Mouse (Mus musculus): ENCODE data around the gene Alk. TPM values are rescaled to one million over a fixed set of nuclear protein-coding genes. Genes with fewer than 3 reads are reported as not detected.
"Not testable (repeated sequence)": the region's sequence is repeated elsewhere in the genome, so short reads cannot be mapped to it uniquely, and the experiment has no call there.

The Alk gene
- total RNA-seq, 2 experiments from 2014 or later: 6.8 to 7.9 TPM

GRCm38 (mm10) chr17:72546274-72546673, 58.2 kb downstream of the Alk start:
- intact Hi-C loops (cut with DNase I): no loop called here

GRCm38 (mm10) chr17:72535304-72535703, 69.1 kb downstream of the Alk start:
- DNase-seq (ENCODE audit: low spot score in 2 of 2): no peak
- intact Hi-C loops (cut with DNase I): no loop called here

More at GRCm38 (mm10) chr17:72546274-72546673, 58.2 kb downstream of the Alk start:
- no peak for DNase-seq (ENCODE audit: low spot score in 2 of 2)

- intact Hi-C loops (cut with DNase I): no loop called here
- DNase-seq (ENCODE audit: low spot score in 2 of 2): no peak
These were observed 72.2 kb downstream of the Alk start for GRCm38 (mm10) chr17:72532266-72532665.

GRCm38 (mm10) chr17:72528481-72528880, 75.9 kb downstream of the Alk start:
- no peak for DNase-seq (ENCODE audit: low spot score in 2 of 2)
- intact Hi-C loops (cut with DNase I): no loop called here

GRCm38 (mm10) chr17:72527481-72527880, 76.9 kb downstream of the Alk start:
- no peak for DNase-seq (ENCODE audit: low spot score in 2 of 2)
- intact Hi-C loops (cut with DNase I): no loop called here

DNA sequence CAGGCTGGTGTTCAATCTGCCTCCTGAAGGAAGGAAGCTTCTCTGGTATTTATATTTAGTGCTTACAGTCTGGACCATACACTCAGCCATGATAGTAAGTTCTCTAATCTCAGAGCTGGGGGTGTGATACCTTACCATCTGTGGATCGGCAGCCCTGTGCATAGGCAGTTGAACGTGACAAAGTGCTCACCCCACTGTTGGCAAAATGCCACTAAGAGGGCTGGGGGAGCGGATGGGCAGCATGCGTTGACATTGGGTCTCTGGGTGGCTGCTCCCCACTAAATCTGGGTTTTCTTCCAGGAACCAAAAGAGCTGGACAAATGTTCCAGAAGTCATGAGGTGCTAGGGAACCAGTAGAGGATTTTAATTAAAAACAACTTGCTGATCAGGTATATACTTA, 78.1 kb downstream of the Alk start:
- intact Hi-C loops (cut with DNase I): no loop called here

DNA sequence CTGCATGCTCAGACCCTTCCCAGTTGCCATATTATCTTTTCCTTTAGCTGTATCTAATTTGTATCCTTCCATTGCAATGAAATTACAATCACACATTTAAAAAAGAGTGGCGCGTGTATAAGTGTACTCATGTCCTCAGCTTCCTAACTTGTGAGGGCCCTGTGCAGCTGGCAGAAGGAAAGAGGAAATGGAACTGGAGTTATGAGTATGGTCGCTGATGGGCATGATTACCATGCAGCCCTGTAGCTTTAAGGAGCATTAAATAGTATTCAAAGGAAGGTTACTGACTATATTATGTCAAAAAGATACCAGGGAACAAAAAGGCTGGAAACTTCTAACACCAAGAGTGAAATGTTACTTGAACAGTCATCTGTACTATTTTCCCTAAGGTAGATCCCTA, 79.6 kb downstream of the Alk start:
- DNase-seq (ENCODE audit: low spot score in 2 of 2): no peak
- intact Hi-C loops (cut with DNase I): loop anchor here (2.0 to 5.0 kb wide), 3 partner anchors 208 to 863 kb away; no protein-coding TSS in a partner anchor

More for the DNA sequence above, 78.1 kb downstream of the Alk start:
- DNase-seq (ENCODE audit: low spot score in 2 of 2): no peak

- intact Hi-C loops (cut with DNase I): loop anchor here (5.0 kb wide), 2 partner anchors 206 to 861 kb away; no protein-coding TSS in a partner anchor
- no peak for DNase-seq (ENCODE audit: low spot score in 2 of 2)
These were observed 81.4 kb downstream of the Alk start for GRCm38 (mm10) chr17:72523006-72523405.

- peak; percentile 77 to 80 for DNase-seq (ENCODE audit: low spot score in 2 of 2)
- intact Hi-C loops (cut with DNase I): loop anchor here (5.0 kb wide), 2 partner anchors 205 to 860 kb away; no protein-coding TSS in a partner anchor
These were observed 82.0 kb downstream of the Alk start for GRCm38 (mm10) chr17:72522381-72522780.

- intact Hi-C loops (cut with DNase I): loop anchor here (5.0 kb wide), 2 partner anchors 204 to 859 kb away; no protein-coding TSS in a partner anchor
- no peak for DNase-seq (ENCODE audit: low spot score in 2 of 2)
These were observed 83.1 kb downstream of the Alk start for GRCm38 (mm10) chr17:72521353-72521752.

DNA sequence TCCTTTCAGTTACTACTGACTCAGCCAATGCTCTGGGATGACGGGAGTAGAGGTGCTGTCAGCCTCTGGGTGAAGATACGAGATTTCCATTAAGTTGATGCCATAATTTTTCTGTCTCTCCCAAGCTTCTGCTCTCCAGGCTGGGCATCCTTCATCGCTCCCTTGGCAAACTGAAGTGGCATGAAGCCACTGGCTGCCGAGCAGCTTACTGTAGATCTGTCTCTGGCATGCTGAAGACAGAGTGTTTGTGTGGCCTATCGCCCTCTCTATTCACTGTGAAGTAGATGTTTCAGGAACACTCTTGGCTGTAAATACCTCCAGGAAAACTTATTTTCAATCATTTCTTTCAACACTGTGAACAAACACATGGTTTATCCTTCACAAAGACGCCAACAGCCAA, 93.7 kb downstream of the Alk start:
- no peak for DNase-seq (ENCODE audit: low spot score in 2 of 2)
- intact Hi-C loops (cut with DNase I): no loop called here

- intact Hi-C loops (cut with DNase I): no loop called here
- no peak for DNase-seq (ENCODE audit: low spot score in 2 of 2)
These were observed 95.6 kb downstream of the Alk start for GRCm38 (mm10) chr17:72508678-72509394.

- DNase-seq (ENCODE audit: low spot score in 2 of 2): peak; percentile 25 to 36
- intact Hi-C loops (cut with DNase I): no loop called here
These were observed 99.2 kb downstream of the Alk start for GRCm38 (mm10) chr17:72505213-72505612.

DNA sequence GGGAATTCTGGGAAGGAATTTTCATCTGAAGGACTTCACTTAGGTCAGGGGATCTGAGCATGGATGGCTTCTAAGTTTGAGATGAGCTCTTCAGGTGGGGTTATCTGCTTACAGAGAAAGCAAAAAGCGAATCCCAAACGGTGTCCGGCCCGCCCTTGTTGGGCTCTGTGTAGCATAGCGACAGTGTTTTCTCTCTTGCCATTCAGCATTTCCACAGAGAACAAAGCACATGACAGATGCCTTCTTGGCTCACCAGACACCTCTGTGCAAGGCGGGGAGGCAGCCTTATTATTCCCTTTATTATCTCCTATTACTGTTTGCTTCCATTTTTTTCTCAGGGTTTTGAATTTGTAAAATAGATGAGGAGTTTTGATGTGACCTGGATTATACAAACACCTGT, 99.8 kb downstream of the Alk start:
- no peak for DNase-seq (ENCODE audit: low spot score in 2 of 2)
- intact Hi-C loops (cut with DNase I): no loop called here

- DNase-seq (ENCODE audit: low spot score in 2 of 2): no peak
These were observed 109.0 kb downstream of the Alk start for GRCm38 (mm10) chr17:72495395-72495794.

DNA sequence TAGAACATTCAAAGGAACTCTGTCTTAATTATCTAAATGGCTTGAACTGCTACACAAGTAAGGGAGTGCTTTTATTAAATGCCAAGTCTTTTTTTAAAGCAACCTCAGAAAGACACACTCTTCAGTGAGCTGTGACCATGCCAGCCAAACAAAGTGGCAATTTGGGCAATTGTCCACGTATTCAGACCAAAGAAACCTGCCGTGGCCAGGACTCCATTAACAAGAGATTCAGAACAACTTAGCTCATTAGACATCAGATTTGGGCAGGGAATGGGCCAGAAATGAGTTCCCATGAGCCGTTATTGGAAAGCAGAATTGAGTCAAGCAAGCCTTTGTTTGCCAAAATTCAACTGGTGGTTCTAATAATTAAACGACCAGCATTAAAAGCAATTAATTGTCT, 118.8 kb downstream of the Alk start:
- peak; percentile 26 to 67 for DNase-seq (ENCODE audit: low spot score in 2 of 2)
- intact Hi-C loops (cut with DNase I): loop anchor here (5.0 kb wide), 1 partner anchor 438 kb away; no protein-coding TSS in a partner anchor

More at GRCm38 (mm10) chr17:72495395-72495794, 109.0 kb downstream of the Alk start:
- intact Hi-C loops (cut with DNase I): no loop called here

DNA sequence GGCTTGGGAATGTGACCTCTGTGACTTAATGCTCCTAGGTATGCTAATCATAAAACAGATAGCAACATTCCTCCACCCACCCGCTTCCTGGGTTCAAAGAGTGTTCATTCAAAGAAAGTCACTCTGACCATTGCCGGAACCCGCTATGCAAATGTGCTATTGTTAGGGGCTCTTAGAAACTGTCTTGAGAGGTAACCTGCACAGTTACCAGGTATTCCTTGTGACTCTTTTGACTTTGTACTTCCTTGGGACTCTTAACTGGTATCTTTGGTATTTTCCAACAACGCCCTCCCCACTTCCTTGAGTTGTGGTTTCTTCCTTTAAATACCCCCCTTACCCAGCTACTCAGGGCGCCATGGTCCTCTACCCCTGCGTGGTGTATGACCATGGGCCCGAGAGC, 125.2 kb downstream of the Alk start:
- intact Hi-C loops (cut with DNase I); DNase-seq (ENCODE audit: low spot score in 2 of 2): not testable (repeated sequence)

GRCm38 (mm10) chr17:72477889-72478405, 126.5 kb downstream of the Alk start:
- DNase-seq (ENCODE audit: low spot score in 2 of 2): peak; percentile 9 to 22
- intact Hi-C loops (cut with DNase I): no loop called here

DNA sequence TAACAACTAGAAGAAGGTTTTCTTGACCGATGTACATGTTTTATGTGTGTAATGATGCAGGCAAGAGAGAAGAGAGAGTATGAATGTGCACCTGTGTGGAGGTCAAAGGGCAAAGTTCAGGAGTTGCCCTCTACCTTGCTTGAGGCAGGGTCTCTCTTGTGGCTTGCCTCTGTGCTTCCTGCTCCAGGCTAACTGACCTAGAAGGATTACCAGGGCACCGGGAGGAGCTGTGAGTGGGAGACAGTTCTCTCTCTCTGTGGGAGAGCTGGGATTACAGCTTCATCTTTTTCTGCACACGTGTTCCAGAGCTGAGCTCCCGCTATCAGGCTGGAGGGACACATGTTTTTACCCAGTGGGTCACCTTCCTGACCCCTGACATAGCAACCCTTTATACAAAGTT, 127.5 kb downstream of the Alk start:
- intact Hi-C loops (cut with DNase I): no loop called here
- no peak for DNase-seq (ENCODE audit: low spot score in 2 of 2)

DNA sequence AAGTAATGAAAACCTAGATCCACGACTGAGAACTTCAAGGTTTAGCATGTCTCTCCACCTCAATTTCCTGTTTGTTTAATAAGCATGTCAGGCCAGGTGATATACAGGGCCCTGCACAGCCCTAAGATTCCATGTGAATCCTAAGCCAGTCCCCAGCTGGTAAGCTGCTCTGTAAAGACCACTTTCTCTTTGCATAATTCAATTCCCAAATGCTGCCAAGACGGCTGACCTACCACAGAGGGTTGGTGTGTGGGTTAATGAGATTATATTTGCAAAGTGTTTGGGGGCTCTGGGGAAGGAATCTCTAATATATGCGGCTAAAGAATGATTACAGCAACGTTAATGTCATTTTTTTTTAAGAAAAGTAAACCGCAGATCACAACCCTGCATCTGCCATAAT, 130.3 kb downstream of the Alk start:
- intact Hi-C loops (cut with DNase I): no loop called here
- DNase-seq (ENCODE audit: low spot score in 2 of 2): no peak

DNA sequence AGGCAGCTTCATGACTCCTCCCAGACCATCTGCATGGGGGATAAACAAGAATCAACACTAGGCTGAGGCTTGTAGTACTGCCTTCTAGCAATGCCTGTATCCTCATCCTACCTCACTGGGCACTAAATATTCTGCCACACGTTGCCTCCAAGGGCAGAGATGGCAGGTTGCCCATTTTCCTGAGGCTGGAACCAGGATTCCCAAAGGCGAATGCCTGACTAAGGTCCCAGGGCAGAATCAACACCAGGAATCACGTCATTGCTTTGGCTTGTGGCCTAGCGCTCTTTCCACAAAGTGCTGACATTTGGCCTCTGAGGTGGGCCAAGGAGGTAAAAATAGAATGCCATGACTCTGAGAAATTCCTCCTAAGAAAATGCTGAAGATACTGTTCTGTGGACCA, 155.9 kb downstream of the Alk start:
- peak in 1 of 2 experiments; percentile 6 for DNase-seq (ENCODE audit: low spot score in 2 of 2)
- intact Hi-C loops (cut with DNase I): no loop called here
